Mouse (Mus musculus) 416B (cell line): ENCODE data around the gene Hemk1.

Source experiments
- DNase-seq: peaks from one replicate; pipeline ENCODE4 v3.0.0; 2011; ENCODE audit warnings: low read depth

Gene Hemk1

DNA sequence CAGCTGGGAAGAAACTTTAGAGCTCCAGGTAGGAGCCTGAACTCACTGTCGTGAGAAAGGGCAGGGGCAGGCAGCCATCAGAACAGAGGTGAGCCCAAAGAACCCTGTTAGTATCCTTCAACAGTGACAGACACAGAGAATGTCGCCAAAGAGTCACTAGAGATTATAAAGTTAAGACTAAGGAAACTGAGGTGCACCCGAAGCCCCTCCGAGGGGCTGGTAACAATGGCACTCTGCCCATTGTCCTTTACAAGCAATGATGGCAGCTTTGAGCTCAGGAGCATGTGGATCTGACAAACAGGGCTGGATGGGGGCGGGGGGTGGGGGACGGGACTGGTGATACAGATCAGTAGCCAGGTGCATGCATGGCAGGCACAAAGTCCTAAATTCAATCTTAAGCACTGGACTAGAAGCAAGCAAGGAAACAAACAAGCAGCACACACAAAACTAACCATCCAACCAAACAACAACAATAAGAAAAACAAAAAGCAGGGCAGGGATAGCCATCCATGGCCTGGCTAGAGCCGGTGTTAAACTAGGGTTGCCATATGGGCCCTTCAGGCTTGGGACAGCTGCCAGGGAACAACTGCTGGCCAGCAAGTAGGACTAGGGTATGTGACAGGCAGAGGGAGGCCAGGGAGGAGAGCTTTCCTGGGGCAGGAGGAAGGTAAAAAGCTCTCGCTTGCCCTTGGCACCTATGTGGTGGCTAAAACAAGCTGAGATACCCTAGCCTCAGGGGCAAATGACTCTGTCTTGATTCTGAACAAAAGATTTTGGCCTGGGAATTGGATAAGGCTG, 5.2 kb upstream of the Hemk1 start:
- no peak for DNase-seq

DNA sequence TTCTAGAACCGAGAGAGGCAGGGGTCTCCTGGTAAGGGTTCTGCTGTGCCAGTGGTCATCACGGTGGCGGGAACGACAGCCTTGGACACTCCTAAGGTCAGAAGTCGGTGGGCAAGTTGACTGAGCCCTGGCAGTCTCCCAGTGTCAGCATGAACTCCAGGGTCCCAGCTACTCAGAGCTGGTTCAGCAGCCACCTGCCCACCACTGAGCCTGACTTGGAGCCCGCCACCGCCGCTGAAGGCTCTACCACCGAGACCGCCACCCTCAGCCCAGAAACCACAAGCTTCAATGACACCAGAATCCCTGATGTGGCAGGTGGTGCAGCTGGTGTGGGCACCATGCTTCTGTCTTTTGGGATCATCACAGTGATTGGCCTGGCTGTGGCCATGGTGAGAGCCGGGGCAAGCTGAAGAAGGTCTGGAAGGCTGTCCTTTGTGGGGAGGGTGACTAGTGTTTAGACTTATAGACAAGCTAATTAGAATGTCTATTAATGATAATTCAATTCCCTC, 4.1 kb upstream of the Hemk1 start:
- no peak for DNase-seq

DNA sequence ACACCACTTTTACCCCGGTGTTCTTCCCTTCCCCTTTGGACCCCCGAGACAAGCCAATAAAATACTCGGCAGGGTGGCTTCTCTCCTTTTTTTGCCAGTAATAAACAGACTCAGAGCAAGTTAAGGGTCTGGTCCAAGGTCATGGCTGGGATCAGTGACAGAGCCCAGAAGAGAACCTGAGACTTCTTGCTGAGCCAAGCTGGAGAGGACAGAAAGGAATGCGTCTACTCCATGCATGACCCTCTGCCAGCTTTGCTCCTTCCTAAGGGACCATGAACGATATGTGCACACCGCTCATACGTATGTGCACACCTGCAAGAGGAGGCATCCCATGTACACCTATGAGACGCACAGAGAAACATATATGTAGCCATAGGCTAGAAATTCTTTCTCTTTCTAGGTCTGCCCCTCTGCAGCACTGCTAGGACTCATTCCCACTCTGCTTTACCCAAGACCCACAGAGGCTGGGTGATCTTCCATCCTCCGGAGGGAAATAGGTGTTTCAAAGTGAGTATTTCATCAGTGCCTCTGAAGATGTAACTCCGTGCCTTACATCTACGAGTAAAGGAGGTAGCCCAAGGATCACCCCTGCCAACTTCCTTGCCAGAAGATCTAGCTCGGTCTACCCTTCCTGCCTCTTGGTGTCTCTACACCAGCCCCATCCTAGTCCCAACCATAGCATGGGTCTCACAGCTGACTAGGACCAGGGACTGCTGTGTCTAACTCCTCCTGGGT, 2.9 kb upstream of the Hemk1 start:
- DNase-seq: no peak

DNA sequence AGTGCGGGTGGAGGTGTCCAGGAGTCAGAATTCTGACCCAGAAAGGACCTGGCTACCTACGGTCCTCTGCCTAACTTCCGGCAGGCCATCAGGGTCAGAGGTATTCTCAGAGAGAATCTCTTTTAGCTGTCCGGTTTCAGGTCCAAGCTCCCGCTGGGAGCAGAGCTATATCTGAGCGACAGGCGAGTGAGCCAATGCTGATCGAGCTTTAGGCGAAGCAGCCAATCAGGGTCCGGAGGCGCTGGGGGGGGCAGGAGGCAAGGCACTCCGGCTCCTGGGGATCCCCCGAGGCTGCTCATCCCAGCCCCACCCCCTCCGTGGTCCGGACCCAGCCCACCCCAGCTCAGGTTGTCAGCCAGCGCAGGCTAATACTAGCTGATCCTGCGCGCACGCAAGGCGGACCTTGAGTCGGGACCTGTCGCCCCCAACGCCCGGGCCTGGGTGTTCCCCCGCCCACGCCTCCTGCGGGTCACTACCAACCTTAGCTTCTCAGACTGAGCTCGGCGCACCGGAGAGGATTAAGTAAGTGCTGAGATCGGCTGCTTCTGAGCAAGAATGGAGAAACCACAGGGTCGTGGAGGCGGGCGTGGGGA, 2.2 kb upstream of the Hemk1 start, which contains the start of gene 6430571L13Rik:
TSS of gene 6430571L13Rik (plus strand) at position 336 of the 593 bp plus-strand sequence.
- peak; percentile 87 for DNase-seq

DNA sequence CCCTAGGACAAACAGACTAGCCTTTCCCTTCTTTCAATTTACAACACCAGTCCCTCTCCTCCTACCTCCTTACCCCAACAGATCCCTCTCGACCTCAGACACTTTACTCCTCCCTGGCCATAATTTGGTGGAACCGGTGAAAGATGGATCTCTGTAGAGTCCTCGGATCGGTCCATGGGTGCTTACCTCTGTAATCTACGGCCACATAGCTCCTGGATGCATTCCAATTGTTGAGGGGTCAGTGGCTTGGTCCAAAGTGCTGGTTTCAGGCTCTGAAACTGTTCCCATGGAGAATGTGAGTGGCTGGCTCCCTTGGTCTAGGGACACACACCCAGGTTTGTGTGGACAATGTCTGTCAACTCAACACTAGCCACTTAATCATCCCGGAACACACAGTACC, 1.8 kb downstream of the Hemk1 start:
- no peak for DNase-seq

DNA sequence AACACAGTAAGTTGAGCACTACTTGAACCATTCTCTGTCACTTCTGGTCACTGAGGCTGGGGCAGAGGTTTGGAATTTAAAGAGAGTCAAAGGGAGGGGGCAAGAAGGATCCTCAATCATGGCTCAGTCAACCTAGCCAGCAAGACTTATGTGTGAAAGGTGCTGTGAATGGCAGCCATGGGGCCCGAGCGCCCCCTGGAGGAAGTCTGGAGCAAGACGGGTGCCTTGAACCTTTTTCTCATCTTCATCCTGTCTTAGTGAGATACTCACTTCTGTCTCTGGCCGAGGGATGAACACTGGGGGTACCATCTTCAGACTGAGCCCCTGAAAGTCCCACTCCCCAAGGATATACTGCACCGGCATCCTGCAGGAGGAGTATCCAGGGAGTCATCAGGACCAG, 2.2 kb downstream of the Hemk1 start:
- DNase-seq: peak; percentile 80

- no peak for DNase-seq
Measured at GRCm38 (mm10) chr9:107335046-107335445, 3.1 kb downstream of the Hemk1 start.

DNA sequence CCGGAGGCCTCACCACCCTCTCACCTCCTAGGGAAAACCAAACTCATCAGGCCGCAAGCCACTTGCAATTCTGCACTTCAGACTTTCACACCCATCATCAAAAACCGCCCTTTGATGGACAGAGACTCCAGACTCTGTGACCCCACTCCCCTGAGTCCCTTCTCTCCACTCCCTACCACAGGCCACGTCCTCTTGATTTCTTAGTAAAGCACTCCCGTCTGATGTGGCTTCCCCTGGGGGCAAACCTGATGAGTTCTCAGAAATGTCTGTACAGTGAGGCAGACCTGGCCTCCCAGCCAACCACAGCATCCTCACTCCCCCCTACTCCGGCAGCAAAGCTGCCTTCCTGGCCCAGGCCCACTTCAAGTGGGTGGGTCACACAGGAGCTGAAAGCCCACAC, 3.8 kb downstream of the Hemk1 start:
- no peak for DNase-seq

GRCm38 (mm10) chr9:107333686-107334085, 4.5 kb downstream of the Hemk1 start:
- peak; percentile 70 for DNase-seq

GRCm38 (mm10) chr9:107330791-107331190, 7.4 kb downstream of the Hemk1 start:
- no peak for DNase-seq

DNA sequence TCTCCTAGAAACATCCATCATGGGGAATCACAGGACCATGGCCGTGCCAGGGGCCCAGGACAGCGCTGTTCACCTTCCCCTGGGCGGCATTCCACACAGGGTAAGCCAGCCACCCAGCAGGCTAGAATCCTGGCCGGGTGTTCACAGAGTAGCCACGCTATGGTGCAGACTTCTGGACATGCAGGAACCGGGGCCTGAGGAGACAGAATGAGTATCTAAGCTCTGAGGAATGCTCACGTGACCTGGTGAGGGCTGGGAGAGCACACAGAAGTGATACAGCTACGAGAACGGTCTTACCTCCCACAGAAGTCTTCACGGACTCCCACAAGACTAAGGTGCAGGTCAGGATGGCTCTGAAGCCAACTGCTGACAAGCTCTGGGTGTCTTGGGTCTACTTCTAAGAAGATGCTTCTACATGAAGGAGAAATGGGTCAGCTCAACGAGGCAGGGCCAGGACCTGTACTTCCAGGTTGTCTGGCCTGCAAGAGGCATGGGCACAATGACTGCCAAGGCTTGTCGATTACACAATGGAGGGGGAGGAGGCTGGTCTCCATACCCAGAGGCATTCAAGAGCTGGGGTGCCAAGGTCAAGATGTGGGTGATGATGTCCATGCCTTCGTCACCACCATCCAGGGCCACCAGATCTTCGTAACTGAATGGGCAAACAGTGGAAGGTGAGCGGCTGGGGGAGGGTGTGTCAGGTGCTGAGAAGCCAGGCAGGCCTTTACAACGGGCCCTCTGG, 10.1 kb downstream of the Hemk1 start:
- DNase-seq: no peak

GRCm38 (mm10) chr9:107325904-107326303, 12.2 kb downstream of the Hemk1 start:
- no peak for DNase-seq

DNA sequence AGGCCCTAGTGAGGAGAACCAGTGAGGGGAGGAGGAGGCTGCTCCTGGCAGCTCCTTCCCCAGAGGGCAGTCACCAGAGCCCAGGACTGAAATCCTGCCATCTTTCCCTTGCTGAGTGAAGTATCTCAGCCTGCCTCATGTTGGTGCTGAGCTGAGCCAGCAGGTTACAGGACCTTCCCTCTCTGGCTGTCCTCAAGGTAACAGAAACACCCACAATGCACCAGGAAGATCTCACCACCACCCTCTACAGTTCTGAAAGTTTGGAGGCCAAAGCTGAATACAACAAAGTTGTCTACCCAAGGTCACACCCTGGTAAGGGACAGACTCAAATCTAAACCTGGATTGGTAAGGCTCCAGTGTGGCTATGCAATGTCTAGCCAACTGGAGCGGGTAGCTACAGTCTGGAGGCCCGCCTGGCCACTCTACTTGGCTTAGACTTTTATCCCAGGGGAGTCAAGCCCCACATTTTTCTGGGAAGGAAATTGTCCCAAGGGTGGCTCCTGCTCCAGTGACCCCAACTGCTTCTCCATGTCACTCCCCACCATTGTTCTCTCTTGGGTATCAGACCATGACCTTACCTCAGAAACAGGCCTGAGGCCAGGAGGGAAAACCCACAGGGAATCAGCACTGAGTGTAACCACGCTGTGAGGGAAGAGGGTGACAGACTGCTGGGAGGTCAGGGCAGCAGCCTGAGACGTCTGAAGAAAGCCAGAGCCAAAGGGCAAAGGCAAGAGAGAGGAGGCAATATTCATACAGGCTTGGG, 13.2 kb downstream of the Hemk1 start:
- DNase-seq: no peak

DNA sequence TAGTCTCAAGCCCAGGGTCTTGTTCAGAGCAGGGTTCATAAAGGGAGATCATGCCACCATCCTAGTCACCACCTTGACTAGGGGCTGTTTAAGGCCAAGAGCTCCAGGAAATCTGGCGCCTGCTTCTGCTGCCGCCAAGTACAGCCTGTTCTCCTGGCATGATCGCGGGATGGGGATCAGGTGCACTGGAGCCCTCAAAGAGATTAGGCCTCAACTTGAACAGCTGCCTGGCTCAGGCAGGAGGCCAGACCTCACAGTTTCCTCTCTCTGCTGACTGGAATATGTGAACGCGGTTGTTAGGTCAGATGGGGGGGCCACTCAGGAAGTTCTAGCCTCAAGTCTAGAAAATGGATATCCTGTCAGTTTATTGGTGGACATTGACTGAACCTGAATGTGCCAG, 14.6 kb downstream of the Hemk1 start:
- peak; percentile 94 for DNase-seq

DNA sequence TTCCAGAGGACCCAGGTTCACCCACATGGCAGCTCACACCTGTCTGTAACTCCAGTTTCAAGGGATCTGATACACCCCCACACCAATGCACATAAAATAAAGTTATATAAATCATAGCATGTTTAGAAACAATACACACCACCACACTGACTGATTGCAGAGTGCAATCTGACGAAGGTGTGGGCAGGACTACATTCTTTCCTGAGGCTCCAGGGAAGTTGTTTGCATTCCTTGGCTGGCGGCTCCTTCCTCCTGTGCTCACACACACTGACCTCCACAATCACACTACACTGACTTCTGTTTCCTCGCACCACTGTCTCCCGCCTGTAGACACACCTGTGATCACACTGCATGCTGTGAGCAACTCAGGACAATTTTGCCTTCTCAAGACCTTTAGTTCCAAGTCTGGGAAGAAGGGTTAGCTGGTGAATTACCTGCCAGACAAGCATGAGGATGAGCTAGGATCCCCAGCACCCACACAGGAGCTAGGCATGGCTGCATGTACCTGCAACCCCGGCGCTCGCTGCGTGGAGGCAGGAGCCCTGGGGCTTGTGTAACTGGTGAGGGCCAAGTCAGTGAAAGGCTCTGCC, 15.6 kb downstream of the Hemk1 start:
- DNase-seq: no peak

DNA sequence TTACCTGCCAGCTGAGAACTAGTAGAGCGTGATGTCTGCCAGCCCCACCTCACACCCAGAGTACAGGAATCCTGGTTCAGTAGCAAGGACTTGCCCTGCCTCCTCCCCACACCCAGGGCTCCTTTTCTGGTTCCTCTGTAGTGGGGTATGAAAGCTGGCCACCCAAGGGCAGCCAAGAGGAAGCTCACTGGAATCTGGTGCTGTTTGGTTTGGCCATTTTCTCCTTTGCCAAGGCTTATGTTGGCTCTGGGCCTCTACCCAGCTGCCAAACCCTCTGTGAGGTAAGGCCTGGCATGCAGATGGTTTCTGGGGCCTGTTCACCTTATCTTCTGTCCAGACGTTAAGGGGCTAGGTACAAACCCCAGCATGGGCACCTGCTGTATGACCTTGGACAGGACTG, 22.4 kb downstream of the Hemk1 start:
- DNase-seq: no peak

DNA sequence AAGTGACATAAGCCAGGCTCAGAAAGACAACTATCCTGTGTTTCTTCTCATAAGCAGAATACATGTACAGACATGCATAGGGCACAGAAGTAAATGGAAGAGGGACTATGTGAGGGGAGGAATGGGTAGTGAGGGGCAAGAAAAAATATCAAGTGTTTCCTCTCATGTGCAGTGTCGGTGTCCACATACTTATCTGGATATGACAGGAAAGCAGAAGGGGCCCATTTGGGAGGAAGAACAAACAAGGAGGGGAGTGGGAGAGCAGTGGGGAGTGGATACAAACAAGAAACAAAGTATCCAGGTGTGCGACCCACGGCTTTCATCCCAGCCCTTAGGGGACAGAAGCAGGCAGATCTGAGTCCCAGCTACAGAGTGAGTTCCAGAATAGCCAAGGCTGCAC, 24.2 kb downstream of the Hemk1 start:
- no peak for DNase-seq

- DNase-seq: peak; percentile 91
Measured at GRCm38 (mm10) chr9:107312811-107313584, 25.2 kb downstream of the Hemk1 start.

GRCm38 (mm10) chr9:107309600-107309999, 28.6 kb downstream of the Hemk1 start:
- no peak for DNase-seq

GRCm38 (mm10) chr9:107309171-107309570, 29.0 kb downstream of the Hemk1 start:
- DNase-seq: no peak
